Mouse (Mus musculus): ENCODE measurements around the gene Cct4.

- TF ChIP-seq CTCF (IDR thresholded peaks at IDR 0.05; ENCODE audit: insufficient read depth, low read depth, low read length), result no peak
- TF ChIP-seq POLR2A (IDR thresholded peaks at IDR 0.05; ENCODE audit: insufficient read depth, low read depth, low read length), result no peak
These were observed 34.0 kb upstream of the Cct4 start for GRCm38 (mm10) chr11:22956346-22956745.
